Mouse (Mus musculus) kidney, postnatal 4 days (tissue): ENCODE data around the gene Dlx6.
A peak's percentile ranks its signal among the peaks of the same experiment; 100 is the strongest.

Source experiments
- DNase-seq, 2 experiments: peaks; one replicate each; pipeline ENCODE4 v3.0.0; 2021; ENCODE audit warnings: mixed read lengths in 2 of 2

The Dlx6 gene

DNA sequence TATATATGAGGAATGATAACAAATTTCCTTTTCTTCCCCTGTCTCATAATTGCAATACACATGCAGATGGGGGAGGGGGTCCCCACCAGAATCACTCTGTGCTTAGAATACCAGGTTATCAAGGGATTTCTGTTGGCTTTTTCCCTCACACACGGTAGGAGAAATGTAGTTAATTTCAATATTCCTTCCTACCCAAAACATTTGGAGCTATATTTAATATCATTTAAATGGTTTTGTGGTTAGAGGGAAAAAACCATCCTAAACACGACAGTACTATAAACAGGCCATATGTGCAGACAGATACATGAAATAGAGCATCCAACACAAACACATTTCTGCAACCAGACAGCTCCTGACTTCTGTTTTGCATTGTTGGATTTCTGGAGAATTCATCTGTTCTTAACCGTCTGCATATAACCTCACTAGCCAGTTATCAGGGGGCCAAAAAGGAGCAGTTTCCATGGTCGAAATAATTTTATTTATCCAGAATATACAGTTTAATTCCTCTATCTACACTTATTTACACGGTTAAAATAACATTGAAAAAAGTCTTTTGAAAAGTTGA lies 14.3 kb downstream of the Dlx6 start:
- no peak for DNase-seq

- DNase-seq = peak in 1 of 2 experiments; percentile 21
These were observed 15.1 kb downstream of the Dlx6 start for GRCm38 (mm10) chr6:6877981-6878840.

GRCm38 (mm10) chr6:6878841-6879291 lies 15.7 kb downstream of the Dlx6 start:
- peak; percentile 16 to 38 for DNase-seq

DNA sequence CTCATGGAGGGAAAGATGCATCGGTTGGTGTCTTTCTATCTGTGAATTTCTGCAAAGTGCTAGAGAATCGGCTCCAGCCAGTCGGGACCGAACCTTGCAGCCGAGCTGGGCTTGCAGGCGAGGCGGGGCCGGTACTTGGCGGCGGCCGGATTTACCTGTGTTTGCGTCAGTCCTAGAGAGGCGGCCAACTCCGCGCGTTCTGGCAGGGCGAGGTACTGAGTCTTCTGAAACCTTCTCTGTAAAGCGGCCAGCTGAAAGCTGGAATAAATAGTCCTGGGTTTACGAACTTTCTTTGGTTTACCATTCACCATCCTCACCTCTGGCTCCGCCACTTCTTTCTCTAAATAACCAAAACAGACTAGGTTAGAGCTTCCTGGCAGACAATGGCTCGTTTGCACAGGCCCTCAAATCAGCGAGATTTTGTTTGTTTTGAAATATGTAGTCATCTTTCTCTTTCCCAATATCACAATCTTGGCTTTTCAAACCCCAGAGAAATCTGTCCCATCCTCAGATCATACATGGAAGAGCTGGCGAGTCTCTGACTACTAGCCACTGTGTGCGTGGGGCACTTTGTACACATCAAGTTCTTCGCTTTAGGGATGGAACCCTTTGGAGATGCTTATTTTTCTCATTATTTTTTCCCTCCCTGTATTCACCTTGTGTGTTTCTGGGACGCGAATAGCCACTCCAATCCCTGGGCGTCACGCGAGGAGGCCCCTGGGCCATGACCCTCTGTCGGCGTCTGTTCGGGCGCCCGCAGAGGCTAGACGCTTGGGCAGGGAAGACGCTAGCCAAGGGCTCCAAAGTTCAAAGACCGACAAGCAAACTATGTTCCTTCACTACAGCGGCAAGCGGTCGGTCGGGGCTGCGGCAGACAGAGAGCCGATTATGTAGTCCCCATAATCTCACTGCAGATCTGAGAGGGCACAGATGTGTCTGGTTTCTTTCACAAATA lies 16.5 kb downstream of the Dlx6 start:
- peak in 1 of 2 experiments; percentile 40 for DNase-seq

DNA sequence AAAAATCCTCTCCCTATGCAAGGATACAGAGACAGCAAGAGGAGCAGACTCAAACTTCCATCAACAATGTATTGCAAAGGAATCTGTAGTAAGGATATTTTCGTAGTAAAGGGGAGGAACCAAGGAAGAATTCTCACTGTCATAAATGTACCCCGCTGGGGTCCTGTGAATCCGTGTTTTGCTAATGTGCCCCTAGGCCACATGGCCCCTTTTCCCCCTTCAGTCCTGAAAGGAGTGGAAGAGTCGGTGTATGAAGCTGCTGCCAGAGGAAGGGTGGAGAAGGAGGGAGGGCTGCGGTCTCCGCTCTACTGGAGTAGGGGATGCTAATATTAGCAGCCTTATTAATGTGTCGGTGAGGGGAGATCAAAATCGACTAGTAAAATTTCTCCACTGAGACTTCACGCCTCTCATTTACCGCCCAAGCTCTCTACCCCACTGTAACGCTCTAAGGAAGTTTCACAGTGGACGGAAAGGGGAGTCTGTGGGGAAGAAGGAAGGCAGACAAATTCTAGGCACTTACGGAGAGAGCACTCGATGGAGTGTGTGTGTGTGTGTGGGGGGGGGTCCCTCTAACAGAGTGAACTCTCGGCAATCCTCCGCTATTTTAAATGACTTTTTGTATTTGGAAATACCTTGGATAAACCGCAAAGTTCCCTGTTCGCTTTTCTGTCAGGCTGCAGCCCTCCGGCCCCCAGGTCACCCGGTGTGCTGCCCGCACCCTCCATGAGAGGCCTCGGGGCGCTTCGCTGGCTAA lies 17.4 kb downstream of the Dlx6 start:
- no peak for DNase-seq

- no peak for DNase-seq
These were observed 18.0 kb downstream of the Dlx6 start for GRCm38 (mm10) chr6:6881115-6881637.

- peak; percentile 58 to 67 for DNase-seq
These were observed 18.6 kb downstream of the Dlx6 start, which contains the start of gene Dlx5 for GRCm38 (mm10) chr6:6881638-6882190. Dlx5 (minus strand) TSS chr6:6882085.

- no peak for DNase-seq
These were observed 19.2 kb downstream of the Dlx6 start for GRCm38 (mm10) chr6:6882266-6882797.

GRCm38 (mm10) chr6:6884897-6885296 lies 21.8 kb downstream of the Dlx6 start:
- DNase-seq = peak; percentile 83 to 85

DNA sequence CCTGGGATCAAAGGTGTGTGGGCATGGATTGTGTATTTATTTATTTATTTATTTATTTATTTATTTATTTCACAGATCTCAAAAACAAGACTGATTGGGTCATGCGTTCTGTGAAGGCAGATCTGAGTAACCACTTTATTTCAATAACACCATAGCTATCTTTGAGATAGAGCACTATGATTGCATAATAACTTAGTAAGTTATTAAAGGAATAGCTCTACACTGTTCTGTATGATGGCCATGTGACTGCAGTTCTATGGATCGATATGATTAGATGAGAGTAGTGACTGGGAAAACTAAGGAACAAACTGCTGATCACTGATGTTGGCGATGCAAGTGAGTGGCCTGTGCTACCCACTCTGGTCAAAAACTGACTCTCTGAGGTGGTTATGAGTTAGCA lies 23.1 kb downstream of the Dlx6 start:
- no peak for DNase-seq

- DNase-seq = peak in 1 of 2 experiments; percentile 15
These were observed 26.9 kb downstream of the Dlx6 start for GRCm38 (mm10) chr6:6890047-6890446.

GRCm38 (mm10) chr6:6909586-6909985 lies 46.5 kb downstream of the Dlx6 start:
- peak; percentile 64 to 73 for DNase-seq

GRCm38 (mm10) chr6:6914304-6914703 lies 51.2 kb downstream of the Dlx6 start:
- no peak for DNase-seq

DNA sequence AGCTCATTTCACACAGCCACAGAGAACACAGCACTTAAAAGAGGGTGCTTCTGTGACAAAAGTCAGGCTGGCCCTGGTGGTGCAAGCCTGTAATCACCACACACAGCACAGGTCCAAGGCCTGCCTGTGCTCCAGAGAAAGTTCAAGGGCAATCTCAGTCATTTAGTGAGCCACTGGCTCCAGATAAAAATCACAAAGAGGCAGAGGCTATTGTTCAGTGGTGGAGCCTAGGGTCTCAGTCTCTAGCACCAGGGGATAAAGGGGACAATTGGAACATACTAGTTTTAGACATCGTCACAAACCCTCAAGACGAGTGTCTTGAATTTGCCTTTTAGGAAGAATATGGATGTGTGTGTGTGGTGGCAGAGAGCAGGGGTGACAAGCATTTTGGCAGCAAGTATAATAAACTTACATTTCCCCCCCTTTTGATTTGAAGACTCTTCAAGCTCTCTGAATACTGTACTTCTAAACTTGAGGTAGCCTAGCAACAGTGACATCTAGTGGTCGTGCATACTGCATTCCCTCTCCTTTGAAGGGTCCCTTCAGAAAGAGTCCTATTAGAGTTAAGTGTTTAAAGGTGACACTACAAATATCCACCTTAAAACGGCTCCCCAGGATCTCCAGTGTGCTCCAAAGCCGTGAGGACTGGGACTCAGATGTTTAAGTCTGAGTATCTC lies 51.9 kb downstream of the Dlx6 start:
- DNase-seq = peak; percentile 45 to 51

- peak in 1 of 2 experiments; percentile 7 for DNase-seq
These were observed 52.4 kb downstream of the Dlx6 start for GRCm38 (mm10) chr6:6915526-6915915.

- DNase-seq = no peak
These were observed 54.2 kb downstream of the Dlx6 start for GRCm38 (mm10) chr6:6917334-6917733.
